33 mouse cellular contexts compared by ENCODE assay signal in genomic region chr3:125861601-125862000, GRCm38 (mm10).
DNase-seq lines count a peak whose midpoint lies in the region; ATAC-seq lines count a peak whose summit lies in the region.
"Had no signal": no experiment of that assay in that cellular context is flagged by ENCODE, and none has a peak within 500 bp of the region (broad histone marks: within the 10 kb centered on the region; RNA-seq: fewer than 3 reads in every experiment).

No protein-coding gene starts in this region.

- no peaks in the 10 kb centered on the region for H3K36me3 ChIP-seq in midbrain, embryonic 14.5 days (ENCODE audit: control insufficient read depth, insufficient read depth, low read length)
- H3K36me3 ChIP-seq in midbrain, embryonic 10.5 days, result no peaks in the 10 kb centered on the region
- H3K36me3 ChIP-seq: heart, embryonic 10.5 days; heart, embryonic 15.5 days; hindbrain, embryonic 12.5 days; limb, embryonic 12.5 days; liver, embryonic 15.5 days; lung, embryonic 15.5 days; midbrain, embryonic 12.5 days; neural tube, embryonic 15.5 days had no signal

- DNase-seq in cerebellum, postnatal 10 days, result peak; percentile 79
- no peak for DNase-seq in cerebellum, postnatal 36 days
- no peak for DNase-seq in frontal cortex, postnatal 25 days (ENCODE audit: low spot score in 2 of 2)
- peak; percentile 15 for DNase-seq in midbrain, embryonic 14.5 days
- no peak for DNase-seq in midbrain, embryonic 10.5 days (ENCODE audit: low spot score)
- peak; percentile 30 for DNase-seq in right cerebral cortex, postnatal 4 days
- no peak for DNase-seq in right cerebral cortex, adult 18-20 months
- DNase-seq: adrenal gland, adult 2 months; adrenal gland, postnatal 36 days; cerebellum, adult 8-10 months; gastrocnemius, postnatal 14 days; heart, adult 11 months; kidney, adult 8-10 months; kidney, postnatal 4 days; lung, postnatal 36 days; thymus, adult 18-20 months; thymus, postnatal 25 days had no signal

- no peaks in the 10 kb centered on the region for H3K9me3 ChIP-seq in midbrain, embryonic 14.5 days (ENCODE audit: control insufficient read depth, low read length)
- H3K9me3 ChIP-seq in midbrain, embryonic 10.5 days (replicated peaks), result no peaks in the 10 kb centered on the region
- H3K9me3 ChIP-seq: forebrain, embryonic 13.5 days; heart, embryonic 10.5 days; heart, embryonic 15.5 days; hindbrain, embryonic 12.5 days; limb, embryonic 12.5 days; liver, embryonic 15.5 days; lung, embryonic 15.5 days; midbrain, embryonic 12.5 days; neural tube, embryonic 15.5 days had no signal

- no peak overlapping the region for H3K4me3 ChIP-seq in midbrain, embryonic 14.5 days (replicated peaks; ENCODE audit: low read depth, low read length)
- H3K4me3 ChIP-seq in midbrain, embryonic 10.5 days, result no peak overlapping the region
- H3K4me3 ChIP-seq: erythroblast, embryonic 14.5 days; forebrain, embryonic 13.5 days; heart, embryonic 10.5 days; heart, embryonic 15.5 days; hindbrain, embryonic 12.5 days; limb, embryonic 12.5 days; liver, embryonic 15.5 days; lung, embryonic 15.5 days; midbrain, embryonic 12.5 days; neural tube, embryonic 15.5 days had no signal

- peak; percentile 31 for ATAC-seq in frontal cortex, adult (ENCODE audit: low TSS enrichment)
- no peak for ATAC-seq in midbrain, embryonic 14.5 days (ENCODE audit: low FRiP score, low TSS enrichment)
- ATAC-seq: activated CD4-positive, CD25-positive, alpha-beta regulatory T cell, adult 4 months; forebrain, embryonic 13.5 days; intestine, embryonic 16.5 days had no signal

- no peak overlapping the region for H3K4me2 ChIP-seq in midbrain, embryonic 14.5 days (ENCODE audit: low read length)
- H3K4me2 ChIP-seq: forebrain, embryonic 13.5 days; heart, embryonic 15.5 days; hindbrain, embryonic 12.5 days; limb, embryonic 12.5 days; liver, embryonic 15.5 days; lung, embryonic 15.5 days; midbrain, embryonic 12.5 days; neural tube, embryonic 15.5 days had no signal

- H3K27ac ChIP-seq in midbrain, embryonic 14.5 days (replicated peaks; ENCODE audit: low read depth, low read length), result no peak overlapping the region
- H3K27ac ChIP-seq in midbrain, embryonic 10.5 days (replicated peaks), result no peak overlapping the region
- H3K27ac ChIP-seq: forebrain, embryonic 13.5 days; heart, embryonic 10.5 days; heart, embryonic 15.5 days; hindbrain, embryonic 12.5 days; kidney, postnatal 0 days; limb, embryonic 12.5 days; liver, embryonic 15.5 days; lung, embryonic 15.5 days; midbrain, embryonic 12.5 days; neural tube, embryonic 15.5 days; stomach, postnatal 0 days had no signal

- H3K27me3 ChIP-seq in midbrain, embryonic 14.5 days (ENCODE audit: control insufficient read depth, insufficient read depth, low read length), result no peaks in the 10 kb centered on the region
- H3K27me3 ChIP-seq in midbrain, embryonic 10.5 days (ENCODE audit: low read depth, poor library complexity, severe bottlenecking), result no peaks in the 10 kb centered on the region
- H3K27me3 ChIP-seq: CH12.LX; forebrain, embryonic 13.5 days; heart, embryonic 15.5 days; hindbrain, embryonic 12.5 days; limb, embryonic 12.5 days; liver, embryonic 15.5 days; lung, embryonic 15.5 days; midbrain, embryonic 12.5 days; neural tube, embryonic 15.5 days had no signal

- no peaks in the 10 kb centered on the region for H3K4me1 ChIP-seq in midbrain, embryonic 14.5 days (ENCODE audit: control insufficient read depth, insufficient read depth, low read length)
- no peaks in the 10 kb centered on the region for H3K4me1 ChIP-seq in midbrain, embryonic 10.5 days
- H3K4me1 ChIP-seq: forebrain, embryonic 13.5 days; heart, embryonic 10.5 days; heart, embryonic 15.5 days; hindbrain, embryonic 12.5 days; limb, embryonic 12.5 days; liver, embryonic 15.5 days; lung, embryonic 15.5 days; midbrain, embryonic 12.5 days; neural tube, embryonic 15.5 days had no signal

- 47% methylated on average over 3 of the region's 3 CpGs for WGBS in midbrain, embryonic 14.5 days
- 79% methylated on average over 3 of the region's 3 CpGs for WGBS in midbrain, embryonic 10.5 days

- no peak overlapping the region for H3K9ac ChIP-seq in midbrain, embryonic 14.5 days (replicated peaks; ENCODE audit: low read length)
- H3K9ac ChIP-seq: forebrain, embryonic 13.5 days; heart, embryonic 15.5 days; hindbrain, embryonic 12.5 days; limb, embryonic 12.5 days; liver, embryonic 15.5 days; lung, embryonic 15.5 days; midbrain, embryonic 12.5 days; neural tube, embryonic 15.5 days had no signal

Comparison
In these comparisons a context has a peak if more than half of its experiments do, and no peak if none do; other contexts are left out.
1. DNase-seq: peak in cerebellum, postnatal 10 days (2 of 2), midbrain, embryonic 14.5 days (single experiment) and right cerebral cortex, postnatal 4 days (single experiment); none in cerebellum, postnatal 36 days (0 of 2), frontal cortex, postnatal 25 days (0 of 2), midbrain, embryonic 10.5 days (single experiment) and right cerebral cortex, adult 18-20 months (single experiment).